Mouse (Mus musculus) liver, embryonic 14.5 days (tissue): ENCODE measurements around the gene Uox. TPM values are rescaled to one million over a fixed set of nuclear protein-coding genes. Genes with fewer than 3 reads are reported as not detected.

ENCODE experiments used
- ATAC-seq: fragments of 200-750 bp; cut with Nextera tagmentation; 2 replicates; pipeline ENCODE4 v1.8.0; 2017; ENCODE audit warnings: moderate number of reproducible peaks, mild to moderate bottlenecking, moderate library complexity; ENCODE audit not compliant: insufficient read depth
- DNase-seq, 3 experiments: peaks; one replicate each; pipeline ENCODE4 v3.0.0-alpha.2; 2012 to 2013; ENCODE audit warnings: low read depth in 3 of 3, low spot score in 3 of 3
- H3K27ac ChIP-seq: fragments of 300-500 bp; sonication (generic); 2 replicates; pipeline ENCODE4 v1.5.1; 2014; ENCODE audit warnings: moderate library complexity, mild to moderate bottlenecking, control low read depth, inconsistent platforms
- H3K27me3 ChIP-seq: fragments of 300-500 bp; sonication (generic); 2 replicates; pipeline ENCODE4 v1.6.1; 2014; ENCODE audit warnings: mild to moderate bottlenecking, low read length, moderate library complexity; ENCODE audit not compliant: control insufficient read depth, insufficient read depth
- H3K36me3 ChIP-seq: fragments of 300-500 bp; sonication (generic); replicated peaks from 2 replicates; pipeline ENCODE4 v1.6.1; 2014; ENCODE audit warnings: low read depth; ENCODE audit not compliant: control insufficient read depth, insufficient read depth
- H3K4me1 ChIP-seq, 2 experiments: fragments of 200-500 bp in 1 of 2; fragments of 300-500 bp in 1 of 2; sonication (generic) in 1 of 2; replicated peaks; 2 replicates each; pipeline ENCODE4 v1.6.1; 2012 to 2014; ENCODE audit warnings: antibody characterized with exemption in 1 of 2, inconsistent platforms in 1 of 2, low read length in 1 of 2; ENCODE audit not compliant: control insufficient read depth in 2 of 2, insufficient read depth in 2 of 2
- H3K4me2 ChIP-seq: fragments of 300-500 bp; sonication (generic); 2 replicates; pipeline ENCODE4 v1.6.1; 2014; ENCODE audit warnings: low read depth, mild to moderate bottlenecking, control low read depth, moderate library complexity
- H3K4me3 ChIP-seq, 2 experiments: fragments of 200-500 bp in 1 of 2; fragments of 300-500 bp in 1 of 2; sonication (generic) in 1 of 2; 2 replicates each; pipeline ENCODE4 v1.5.1; 2012 to 2014; ENCODE audit warnings: low read depth in 2 of 2, low read length in 2 of 2, mild to moderate bottlenecking in 2 of 2, control low read depth in 1 of 2, inconsistent platforms in 1 of 2, moderate library complexity in 1 of 2; ENCODE audit not compliant: insufficient read depth in 1 of 2
- H3K9ac ChIP-seq: fragments of 300-500 bp; sonication (generic); replicated peaks from 2 replicates; pipeline ENCODE4 v1.6.1; 2014; ENCODE audit warnings: mild to moderate bottlenecking, control low read depth, moderate library complexity
- H3K9me3 ChIP-seq: fragments of 300-500 bp; sonication (generic); 2 replicates; pipeline ENCODE4 v1.6.1; 2016; ENCODE audit warnings: low read length, mixed read lengths; ENCODE audit not compliant: control insufficient read depth
- CTCF ChIP-seq: IDR thresholded peaks from 2 replicates; pipeline ENCODE4 v1.5.1; 2016; ENCODE audit warnings: antibody characterized with exemption, low read depth, control low read depth
- EP300 ChIP-seq: IDR thresholded peaks from 2 replicates; pipeline ENCODE4 v1.6.1; 2016; ENCODE audit warnings: antibody characterized with exemption, low read depth
- WGBS: fragments of 180-500 bp; shearing (Covaris S2); extraction: QIAGEN DNeasy Blood & Tissue Kit; methylation state at CpG from one replicate; pipeline ENCODE4 v1.1.7; 2014; ENCODE audit not compliant: insufficient replicate concordance; 5-methylcytosine and 5-hydroxymethylcytosine counted together
- polyA plus RNA-seq, 2 experiments: library from polyadenylated mRNA; depleted of rRNA in 1 of 2; stranded (reverse) in 1 of 2; unstranded in 1 of 2; fragments of >200 nt; fragmentation: Nextera tagmentation in 1 of 2; extraction: Ambion mirVana in 1 of 2; gene quantifications; 2 replicates each; pipeline versions ENCODE4 v1.2.1 to v1.2.3; 2012 to 2014

Gene Uox
- polyA plus RNA-seq, 2 experiments: 4.3 to 6.4 TPM

- no peak overlapping the region for H3K9ac ChIP-seq
- H3K4me3 ChIP-seq: no peak overlapping the region
- no peaks in the 10 kb centered on the region for H3K36me3 ChIP-seq
- no peak overlapping the region; the same call in 1 of the 2 replicates for H3K27ac ChIP-seq
- 0 out of 2 replicates have a peak overlapping the region, but pooled peaks have one; percentile 8 for H3K4me2 ChIP-seq
- TF ChIP-seq EP300: no peak
- no peak for TF ChIP-seq CTCF
- WGBS: 56% methylated on average over 3 of the region's 3 CpGs
- H3K9me3 ChIP-seq: no peaks in the 10 kb centered on the region
- no peaks in the 10 kb centered on the region for H3K27me3 ChIP-seq
- DNase-seq (no peak), ATAC-seq (no peak)
- H3K4me1 ChIP-seq: peaks cover 0 to 4% of the 10 kb centered on the region in 2 experiments; a peak in 1 of 4 replicates
These were observed 632 bp upstream of the Uox start for GRCm38 (mm10) chr3:146569594-146569993.

- no peak overlapping the region for H3K4me2 ChIP-seq
- no peaks in the 10 kb centered on the region for H3K9me3 ChIP-seq
- no peak overlapping the region for H3K4me3 ChIP-seq
- TF ChIP-seq CTCF: no peak
- TF ChIP-seq EP300: no peak
- ATAC-seq: no peak
- 69% methylated on average over 6 of the region's 6 CpGs for WGBS
- no peaks in the 10 kb centered on the region for H3K36me3 ChIP-seq
- H3K27me3 ChIP-seq: no peaks in the 10 kb centered on the region
- H3K9ac ChIP-seq: no peak overlapping the region
- H3K27ac ChIP-seq: no peak overlapping the region
- H3K4me1 ChIP-seq: peaks cover 0 to 4% of the 10 kb centered on the region in 2 experiments; a peak in 1 of 4 replicates
- no peak for DNase-seq
These were observed 713 bp downstream of the Uox start for GRCm38 (mm10) chr3:146570939-146571338.

GRCm38 (mm10) chr3:146571341-146571740 is 1.1 kb downstream of the Uox start:
- Histone ChIP-seq H3K4me3 (no peak overlapping the region), H3K9ac (no peak overlapping the region), H3K4me2 (no peak overlapping the region), H3K9me3 (no peaks in the 10 kb centered on the region), H3K27ac (no peak overlapping the region), H3K27me3 (no peaks in the 10 kb centered on the region), H3K4me1 (peaks cover 0 to 4% of the 10 kb centered on the region in 2 experiments; a peak in 1 of 4 replicates), H3K36me3 (no peaks in the 10 kb centered on the region)
- TF ChIP-seq CTCF: no peak
- no peak for TF ChIP-seq EP300
- DNase-seq (no peak), ATAC-seq (no peak)
- WGBS: 61% methylated on average over 1 of the region's 1 CpGs

GRCm38 (mm10) chr3:146577591-146577990 is 7.4 kb downstream of the Uox start:
- TF ChIP-seq EP300: no peak
- TF ChIP-seq CTCF: no peak
- H3K4me3 ChIP-seq: no peak overlapping the region

GRCm38 (mm10) chr3:146580039-146580729 is 10.0 kb downstream of the Uox start:
- Histone ChIP-seq H3K4me2 (no peak overlapping the region), H3K4me1 (0 out of 4 replicates have a peak, but pooled peaks cover 0 to 2% of the 10 kb centered on the region in 2 experiments), H3K27me3 (no peaks in the 10 kb centered on the region), H3K36me3 (no peaks in the 10 kb centered on the region), H3K9ac (no peak overlapping the region), H3K27ac (no peak overlapping the region), H3K4me3 (no peak overlapping the region), H3K9me3 (no peaks in the 10 kb centered on the region)
- WGBS: 58% methylated on average over 3 of the region's 3 CpGs
- TF ChIP-seq EP300: no peak
- no peak for TF ChIP-seq CTCF
- ATAC-seq (no peak), DNase-seq (no peak)

More at GRCm38 (mm10) chr3:146577591-146577990, 7.4 kb downstream of the Uox start:
- H3K4me2 ChIP-seq: no peak overlapping the region
- no peak overlapping the region for H3K27ac ChIP-seq
- H3K9me3 ChIP-seq: no peaks in the 10 kb centered on the region
- no peaks in the 10 kb centered on the region for H3K27me3 ChIP-seq
- H3K4me1 ChIP-seq: no peaks in the 10 kb centered on the region
- no peak overlapping the region for H3K9ac ChIP-seq
- DNase-seq: no peak
- no peak for ATAC-seq
- WGBS: 35% methylated on average over 2 of the region's 2 CpGs
- no peaks in the 10 kb centered on the region for H3K36me3 ChIP-seq
